Mouse (Mus musculus): ENCODE measurements around the gene Asphd1. TPM values are rescaled to one million over a fixed set of nuclear protein-coding genes. Genes with fewer than 3 reads are reported as not detected.

Gene Asphd1
- polyA plus RNA-seq, 1 experiment, result not detected

DNA sequence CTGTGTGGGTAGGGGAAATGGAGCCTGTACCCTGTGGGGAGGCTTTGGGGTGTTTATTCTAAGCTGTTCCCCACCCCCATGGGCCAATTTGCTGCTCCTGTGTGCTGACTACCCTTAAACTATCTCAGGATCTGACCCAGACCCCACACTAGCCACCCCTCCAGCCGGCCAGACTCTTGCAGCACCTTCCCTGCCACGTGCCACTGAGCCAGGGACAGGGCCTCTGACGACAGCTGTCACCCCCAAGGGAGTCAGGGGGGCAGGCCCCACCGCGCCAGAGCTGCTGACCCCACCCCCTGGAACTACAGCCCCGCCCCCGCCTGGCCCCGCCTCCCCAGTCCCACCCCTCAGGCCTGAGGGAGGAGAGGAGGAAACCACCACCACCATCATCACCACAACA is 3.3 kb upstream of the Asphd1 start:
- 3% methylated on average over 8 of the region's 8 CpGs for WGBS
- no peaks in the 10 kb centered on the region for H3K36me3 ChIP-seq (ENCODE audit: control insufficient read depth, insufficient read depth, low read length)
- DNase-seq (ENCODE audit: low read depth in 1 of 2, low spot score in 2 of 2), result no peak

DNA sequence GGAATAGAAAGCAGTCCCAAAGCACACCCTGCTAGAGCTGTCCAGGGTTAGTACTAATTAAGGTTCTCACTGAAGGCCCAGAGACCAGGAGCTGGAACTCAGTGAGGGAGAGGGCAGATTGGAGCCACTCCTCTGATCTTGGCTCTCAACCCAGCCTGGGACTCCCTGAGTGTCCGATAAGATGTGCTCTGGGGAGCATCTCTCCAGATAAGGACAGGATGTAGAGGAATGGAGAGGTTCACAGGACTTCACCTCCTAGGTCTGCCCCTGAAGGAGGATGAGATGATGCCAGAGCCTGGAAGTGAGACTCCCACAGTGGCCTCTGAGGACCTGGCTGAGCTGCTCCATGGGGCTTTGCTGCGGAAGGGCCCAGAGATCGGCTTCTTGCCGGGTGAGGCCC is 2.4 kb upstream of the Asphd1 start:
- no peaks in the 10 kb centered on the region for H3K36me3 ChIP-seq (ENCODE audit: control insufficient read depth, insufficient read depth, low read length)
- H3K27ac ChIP-seq (ENCODE audit: insufficient read depth, low read length), result no peak overlapping the region
- H3K4me1 ChIP-seq (ENCODE audit: control insufficient read depth, insufficient read depth, insufficient read length), result peaks cover 7% of the 10 kb centered on the region; the same call in 1 of the 2 replicates
- TF ChIP-seq CTCF (IDR thresholded peaks at IDR 0.05; ENCODE audit: extremely low read depth, insufficient read depth, insufficient read length, insufficient replicate concordance) (no peak), POLR2A (IDR thresholded peaks at IDR 0.05; ENCODE audit: low read depth, low read length) (no peak)
- peaks cover 7% of the 10 kb centered on the region; the same call in 1 of the 2 replicates for H3K27me3 ChIP-seq (ENCODE audit: control insufficient read depth, insufficient read depth, low read length)
- DNase-seq (ENCODE audit: low read depth in 1 of 2, low spot score in 2 of 2), result no peak
- 33% methylated on average over 4 of the region's 4 CpGs for WGBS
- H3K4me3 ChIP-seq (ENCODE audit: extremely low read depth, insufficient read depth, insufficient read length), result no peak overlapping the region

More for the DNA sequence above, 3.3 kb upstream of the Asphd1 start:
- Histone ChIP-seq H3K27me3 (ENCODE audit: control insufficient read depth, insufficient read depth, low read length) (peaks cover 7% of the 10 kb centered on the region; the same call in 1 of the 2 replicates), H3K4me3 (ENCODE audit: extremely low read depth, insufficient read depth, insufficient read length) (no peak overlapping the region), H3K4me1 (ENCODE audit: control insufficient read depth, insufficient read depth, insufficient read length) (peaks cover 7% of the 10 kb centered on the region; the same call in 1 of the 2 replicates), H3K27ac (ENCODE audit: insufficient read depth, low read length) (no peak overlapping the region)
- TF ChIP-seq POLR2A (IDR thresholded peaks at IDR 0.05; ENCODE audit: low read depth, low read length) (no peak), CTCF (IDR thresholded peaks at IDR 0.05; ENCODE audit: extremely low read depth, insufficient read depth, insufficient read length, insufficient replicate concordance) (no peak)

DNA sequence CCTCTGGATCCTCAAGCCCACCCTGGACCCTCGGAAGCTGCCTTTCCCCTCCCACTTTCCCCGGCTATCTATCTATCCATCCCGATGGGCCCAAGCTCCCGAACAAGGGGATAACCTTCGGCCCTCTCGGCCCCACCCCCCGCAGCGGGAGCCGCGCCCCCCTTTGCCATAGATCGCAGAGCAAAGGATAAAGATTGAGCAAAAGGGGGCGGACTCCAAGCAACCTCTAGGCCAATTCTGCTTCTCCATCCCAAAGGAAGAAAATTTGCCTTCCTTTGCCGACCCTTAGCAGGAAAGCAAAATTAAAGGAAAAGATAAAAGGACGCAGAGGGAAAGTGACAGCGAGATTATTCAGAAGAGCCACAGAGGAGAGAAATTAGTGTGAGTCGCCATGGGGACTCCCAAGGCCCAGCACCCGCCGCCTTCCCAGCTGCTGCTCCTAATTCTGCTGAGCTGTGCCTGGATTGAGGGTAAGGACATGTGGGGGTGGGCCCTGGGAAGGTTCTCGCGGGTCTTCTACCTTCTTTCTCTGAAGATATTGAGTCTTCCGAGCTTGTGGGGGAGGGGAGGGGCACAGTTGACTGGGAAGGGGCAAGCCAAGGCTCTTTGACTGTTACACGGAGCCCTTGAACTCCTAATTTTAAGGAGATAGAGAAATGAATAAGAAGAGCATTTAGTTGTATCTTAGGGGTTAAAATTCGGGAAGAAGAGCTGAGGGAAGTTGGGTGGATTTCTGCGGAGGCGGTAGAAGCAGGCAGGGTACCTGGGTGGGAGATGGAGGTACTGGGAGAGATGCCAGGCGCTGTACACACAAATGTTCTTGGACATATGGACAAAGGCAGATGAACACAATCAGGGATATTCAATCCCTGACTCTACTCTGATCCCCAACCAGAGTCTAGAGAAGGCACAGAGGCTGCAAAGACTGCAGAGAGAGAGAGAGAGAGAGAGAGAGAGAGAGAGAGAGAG is 1.5 kb upstream of the Asphd1 start:
- TF ChIP-seq CTCF (IDR thresholded peaks at IDR 0.05; ENCODE audit: extremely low read depth, insufficient read depth, insufficient read length, insufficient replicate concordance) (no peak), POLR2A (IDR thresholded peaks at IDR 0.05; ENCODE audit: low read depth, low read length) (no peak)
- H3K4me1 ChIP-seq (ENCODE audit: control insufficient read depth, insufficient read depth, insufficient read length), result peaks cover 7% of the 10 kb centered on the region; the same call in 1 of the 2 replicates
- 16% methylated on average over 26 of the region's 26 CpGs for WGBS
- peaks cover 7% of the 10 kb centered on the region; the same call in 1 of the 2 replicates for H3K27me3 ChIP-seq (ENCODE audit: control insufficient read depth, insufficient read depth, low read length)
- no peak overlapping the region for H3K4me3 ChIP-seq (ENCODE audit: extremely low read depth, insufficient read depth, insufficient read length)
- DNase-seq (ENCODE audit: low read depth in 1 of 2, low spot score in 2 of 2), result no peak
- H3K36me3 ChIP-seq (ENCODE audit: control insufficient read depth, insufficient read depth, low read length), result peaks cover 1% of the 10 kb centered on the region; the same call in 1 of the 2 replicates
- H3K27ac ChIP-seq (ENCODE audit: insufficient read depth, low read length), result no peak overlapping the region

DNA sequence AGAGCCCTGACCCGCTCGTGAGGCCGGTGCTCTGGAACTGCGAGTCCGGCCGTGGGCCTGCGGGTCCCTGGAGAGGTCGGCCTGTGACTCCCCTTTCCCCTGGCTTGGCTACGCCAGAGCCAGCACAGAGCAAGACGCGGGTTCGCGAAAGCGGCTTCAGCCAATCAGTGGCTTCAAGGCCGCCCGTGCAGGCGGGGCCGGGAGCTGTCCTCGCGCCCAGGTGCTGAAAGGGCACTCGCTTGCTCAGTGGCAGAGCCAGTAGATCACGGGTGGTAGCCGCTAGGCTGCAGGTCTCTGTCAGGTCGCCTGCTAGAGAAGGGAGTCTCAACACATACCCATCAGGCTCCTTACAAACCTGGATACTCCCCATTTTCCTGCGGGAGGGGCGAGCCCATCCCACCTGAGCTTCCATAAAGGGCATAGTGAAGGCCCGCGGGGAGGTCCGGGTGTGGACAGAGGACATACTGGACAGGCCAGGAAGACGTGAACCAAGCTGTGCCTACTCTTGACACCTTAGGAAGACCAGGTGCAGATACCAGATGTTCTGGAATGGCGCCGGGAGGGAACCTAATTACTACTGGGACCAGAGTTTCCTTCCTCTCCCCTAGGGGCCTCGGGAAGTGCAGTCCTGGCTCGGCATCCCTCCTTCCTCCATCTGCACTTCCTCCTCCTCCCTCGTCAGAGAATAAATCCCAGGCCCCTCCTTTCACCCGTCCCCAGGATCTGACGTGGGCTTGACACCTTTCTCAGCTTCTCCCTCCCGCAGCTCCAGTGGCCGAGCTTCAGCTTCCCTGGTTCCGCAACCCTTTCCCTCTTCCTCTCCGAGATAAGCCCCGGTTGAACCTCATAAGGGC is 638 bp upstream of the Asphd1 start, which contains the start of gene Sez6l2:
Gene Sez6l2 (plus strand): TSS at position 771 of the 854 bp plus-strand sequence.
- WGBS, result 3% methylated on average over 42 of the region's 42 CpGs
- TF ChIP-seq POLR2A (IDR thresholded peaks at IDR 0.05; ENCODE audit: low read depth, low read length), result no peak
- TF ChIP-seq CTCF (IDR thresholded peaks at IDR 0.05; ENCODE audit: extremely low read depth, insufficient read depth, insufficient read length, insufficient replicate concordance), result no peak
- Histone ChIP-seq H3K4me3 (ENCODE audit: extremely low read depth, insufficient read depth, insufficient read length) (peak within 1 kb of the TSS; percentile 44; the same call in 1 of the 2 replicates), H3K4me1 (ENCODE audit: control insufficient read depth, insufficient read depth, insufficient read length) (peaks cover 7% of the 10 kb centered on the region; the same call in 1 of the 2 replicates), H3K36me3 (ENCODE audit: control insufficient read depth, insufficient read depth, low read length) (peaks cover 4% of the 10 kb centered on the region), H3K27ac (ENCODE audit: insufficient read depth, low read length) (no peak within 1 kb of the TSS), H3K27me3 (ENCODE audit: control insufficient read depth, insufficient read depth, low read length) (peaks cover 7% of the 10 kb centered on the region; the same call in 1 of the 2 replicates)
- DNase-seq (ENCODE audit: low read depth in 1 of 2, low spot score in 2 of 2), result peak; percentile 45 to 79

DNA sequence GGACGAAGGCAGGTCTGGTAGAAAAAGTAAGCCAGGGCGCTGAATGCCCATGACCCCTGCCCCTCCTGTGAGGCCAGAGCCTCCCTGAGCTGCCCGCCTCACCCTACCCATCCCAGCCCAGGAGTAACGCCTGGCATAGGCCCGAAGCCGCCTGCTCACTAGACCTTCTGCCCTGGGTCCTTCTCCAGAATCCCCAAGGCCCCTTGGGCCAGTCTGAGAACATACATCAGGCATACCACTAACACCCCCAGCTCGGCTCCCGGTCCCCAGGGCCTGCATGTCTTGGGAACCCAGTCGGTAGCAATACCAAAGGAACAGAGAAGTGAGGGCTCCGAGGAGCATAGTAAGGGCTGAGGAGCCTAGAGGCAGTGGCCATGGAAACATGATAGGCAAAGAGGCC is 756 bp downstream of the Asphd1 start:
- Histone ChIP-seq H3K4me3 (ENCODE audit: extremely low read depth, insufficient read depth, insufficient read length) (no peak overlapping the region), H3K4me1 (ENCODE audit: control insufficient read depth, insufficient read depth, insufficient read length) (peaks cover 7% of the 10 kb centered on the region; the same call in 1 of the 2 replicates), H3K27me3 (ENCODE audit: control insufficient read depth, insufficient read depth, low read length) (peaks cover 7% of the 10 kb centered on the region; the same call in 1 of the 2 replicates), H3K36me3 (ENCODE audit: control insufficient read depth, insufficient read depth, low read length) (peaks cover 9% of the 10 kb centered on the region), H3K27ac (ENCODE audit: insufficient read depth, low read length) (no peak overlapping the region)
- no peak for TF ChIP-seq CTCF (IDR thresholded peaks at IDR 0.05; ENCODE audit: extremely low read depth, insufficient read depth, insufficient read length, insufficient replicate concordance)
- TF ChIP-seq POLR2A (IDR thresholded peaks at IDR 0.05; ENCODE audit: low read depth, low read length), result no peak
- DNase-seq (ENCODE audit: low read depth in 1 of 2, low spot score in 2 of 2), result no peak
- 83% methylated on average over 10 of the region's 10 CpGs for WGBS

DNA sequence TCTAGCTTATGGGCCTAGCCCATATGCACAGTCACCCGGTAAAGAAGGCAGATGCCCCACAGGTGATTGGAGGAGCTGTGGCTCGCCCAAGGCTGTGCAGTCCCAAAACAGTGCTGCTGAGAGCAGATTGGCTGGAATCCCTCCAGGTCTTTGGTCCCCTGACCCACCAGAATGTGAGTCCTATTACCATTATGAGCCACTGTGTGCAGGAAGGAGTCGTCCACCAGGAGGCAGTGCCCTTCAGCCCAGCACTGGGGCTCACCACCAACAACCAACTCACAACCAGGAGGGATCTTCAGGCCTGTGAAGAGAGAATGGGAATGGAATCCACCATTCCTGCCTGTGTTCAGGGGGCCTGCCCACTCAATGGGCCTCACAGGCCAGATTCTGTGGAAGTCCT is 2.9 kb downstream of the Asphd1 start:
- peak in 1 of 2 experiments; percentile 37 for DNase-seq (ENCODE audit: low read depth in 1 of 2, low spot score in 2 of 2)

More for the DNA sequence above, 2.9 kb downstream of the Asphd1 start:
- peak; percentile 68; the same call in 1 of the 2 replicates for TF ChIP-seq CTCF (IDR thresholded peaks at IDR 0.05; ENCODE audit: extremely low read depth, insufficient read depth, insufficient read length, insufficient replicate concordance)
- TF ChIP-seq POLR2A (IDR thresholded peaks at IDR 0.05; ENCODE audit: low read depth, low read length), result no peak
- 71% methylated on average over 3 of the region's 3 CpGs for WGBS
- Histone ChIP-seq H3K27me3 (ENCODE audit: control insufficient read depth, insufficient read depth, low read length) (peaks cover 5% of the 10 kb centered on the region; the same call in 1 of the 2 replicates), H3K27ac (ENCODE audit: insufficient read depth, low read length) (no peak overlapping the region), H3K4me3 (ENCODE audit: extremely low read depth, insufficient read depth, insufficient read length) (no peak overlapping the region), H3K36me3 (ENCODE audit: control insufficient read depth, insufficient read depth, low read length) (peaks cover 13% of the 10 kb centered on the region), H3K4me1 (ENCODE audit: control insufficient read depth, insufficient read depth, insufficient read length) (peaks cover 7% of the 10 kb centered on the region; the same call in 1 of the 2 replicates)
